Mouse (Mus musculus): ENCODE measurements around the gene Phactr1.

Gene Phactr1

DNA sequence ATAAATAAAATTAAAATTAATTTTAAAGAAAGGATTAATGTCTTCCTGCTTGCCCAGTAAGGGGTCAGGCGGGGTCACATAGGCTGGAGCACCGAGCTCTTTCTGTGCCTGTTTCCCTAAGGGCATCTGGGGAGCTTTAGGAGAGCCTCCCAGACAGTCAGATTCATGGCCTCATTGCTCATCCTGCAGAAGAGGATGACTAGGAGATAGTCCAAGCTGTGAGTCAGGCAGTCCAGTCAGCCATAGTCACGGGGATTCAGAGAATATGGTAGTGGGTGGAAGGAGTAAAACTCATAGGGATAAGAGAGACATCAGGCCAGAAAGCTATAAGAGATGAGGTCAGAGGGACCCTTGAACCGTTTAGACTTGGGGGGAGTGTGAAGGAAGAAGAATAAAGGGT, 362.3 kb downstream of the Phactr1 start:
- DNase-seq: no peak

DNA sequence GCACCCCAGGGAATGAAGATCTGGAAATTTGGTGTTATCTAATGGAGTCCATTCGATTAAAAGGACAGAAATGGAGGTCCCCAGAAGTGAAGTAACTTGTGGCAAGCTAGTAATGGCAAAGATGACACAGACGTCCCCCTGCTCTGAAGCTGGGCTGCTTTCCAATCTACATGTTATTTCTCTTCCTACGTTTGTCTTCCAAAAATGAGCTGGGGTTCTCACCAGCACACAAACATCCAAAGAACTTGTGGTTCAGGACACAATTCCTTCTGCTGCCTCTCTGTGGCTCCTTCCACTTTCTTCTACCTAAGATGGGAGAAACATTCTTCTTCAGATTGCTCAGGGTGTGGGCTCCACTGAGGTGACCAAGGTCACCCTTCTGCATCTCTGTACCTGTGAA, 368.1 kb downstream of the Phactr1 start:
- no peak for DNase-seq

DNA sequence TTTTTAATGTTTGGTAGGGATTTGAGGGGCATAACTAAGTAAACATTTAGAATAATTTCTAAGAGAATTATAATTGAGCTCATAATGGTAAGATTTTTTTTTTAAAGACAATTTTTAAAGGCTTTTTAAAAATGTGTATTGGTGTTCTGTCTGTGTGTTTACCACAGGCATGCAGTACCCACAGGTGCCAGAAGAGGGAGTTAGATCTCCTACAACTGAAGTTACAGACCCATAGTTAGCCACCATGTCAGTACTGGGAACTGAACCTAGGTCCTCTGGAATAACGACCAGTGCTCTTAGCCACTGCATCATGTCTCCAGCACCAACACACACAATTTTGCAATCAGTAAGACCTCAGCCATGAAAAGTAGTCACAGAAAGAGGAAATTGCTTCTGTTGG, 372.8 kb downstream of the Phactr1 start:
- peak in 1 of 2 experiments; percentile 7 for DNase-seq

DNA sequence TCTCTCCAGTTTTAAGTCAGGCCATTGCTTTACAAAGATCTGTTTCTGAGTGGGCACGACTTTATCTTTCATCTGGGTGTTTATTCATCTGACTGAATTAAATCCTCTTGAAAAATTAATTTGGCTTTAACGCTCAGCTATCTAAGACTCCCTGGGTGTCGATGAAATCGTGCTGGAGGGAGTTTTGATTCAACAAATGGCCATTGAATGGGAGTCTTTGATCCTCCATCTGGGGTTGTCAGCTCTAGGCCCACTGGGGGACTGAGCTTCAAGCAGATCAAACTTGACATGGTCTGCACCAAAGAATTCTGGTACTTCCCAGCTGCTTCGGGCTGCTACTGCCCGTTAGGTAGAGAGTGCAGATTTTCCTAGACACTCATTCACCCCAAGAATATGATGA, 374.7 kb downstream of the Phactr1 start:
- DNase-seq: no peak

DNA sequence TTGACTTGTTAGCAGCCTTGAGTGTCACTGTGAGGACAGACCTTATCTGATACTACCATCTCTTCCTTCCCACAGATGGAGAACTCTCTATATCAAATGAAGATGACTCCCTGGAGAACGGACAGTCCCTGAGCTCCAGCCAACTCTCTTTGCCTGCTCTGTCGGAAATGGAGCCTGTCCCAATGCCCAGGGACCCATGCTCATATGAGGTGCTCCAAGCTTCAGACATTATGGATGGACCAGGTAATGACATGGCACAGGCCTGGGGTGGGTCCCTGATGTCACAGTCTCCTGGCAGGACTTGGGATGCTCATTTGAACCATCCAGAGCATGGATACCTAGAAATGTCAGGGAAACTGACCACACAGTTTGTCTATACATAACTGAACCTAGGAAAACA, 376.7 kb downstream of the Phactr1 start:
- no peak for DNase-seq

DNA sequence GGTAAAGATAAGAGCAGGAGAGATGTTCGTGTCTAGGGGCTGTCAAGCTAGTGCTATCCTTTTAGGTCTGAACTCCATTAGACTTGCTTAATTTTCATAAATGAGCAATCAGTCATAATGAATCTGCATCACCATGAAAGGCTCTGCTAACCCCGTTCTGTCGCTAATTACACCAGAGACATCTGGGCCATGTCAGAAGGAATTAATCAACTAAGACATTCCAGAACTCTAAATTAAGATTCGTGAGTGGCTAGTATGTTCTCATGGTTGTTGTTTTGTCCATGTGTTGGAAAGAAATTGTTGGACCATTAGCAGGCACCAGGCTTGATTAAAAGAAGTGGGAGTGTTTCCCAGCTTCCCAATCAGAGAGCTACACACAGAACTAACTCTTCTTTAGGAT, 382.9 kb downstream of the Phactr1 start:
- no peak for DNase-seq

DNA sequence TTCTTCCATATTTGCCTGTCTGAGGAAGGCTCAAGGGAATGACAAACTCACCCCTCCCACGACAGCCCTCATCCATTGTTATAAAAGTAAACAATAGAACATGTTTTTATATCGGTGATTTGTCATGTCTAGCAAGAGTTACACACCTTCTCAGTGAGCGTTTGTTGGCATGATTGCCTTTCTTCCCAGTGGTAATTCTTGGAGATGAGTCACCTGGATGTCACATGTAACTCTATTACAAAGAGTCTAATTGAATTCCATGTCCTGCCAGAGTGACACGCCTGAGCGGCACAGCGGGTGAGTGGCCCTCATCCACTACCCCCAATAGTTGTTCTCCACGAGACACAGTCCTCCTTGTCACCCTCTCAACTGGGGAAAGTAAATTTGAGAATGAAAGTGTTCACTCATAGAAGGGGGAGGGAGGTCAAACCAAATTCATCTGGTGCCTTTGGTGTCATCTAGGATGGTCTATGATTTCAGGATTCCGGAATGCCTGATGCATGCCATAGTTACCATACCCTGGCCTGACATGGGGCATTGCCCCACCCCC, 388.4 kb downstream of the Phactr1 start:
- DNase-seq: no peak

DNA sequence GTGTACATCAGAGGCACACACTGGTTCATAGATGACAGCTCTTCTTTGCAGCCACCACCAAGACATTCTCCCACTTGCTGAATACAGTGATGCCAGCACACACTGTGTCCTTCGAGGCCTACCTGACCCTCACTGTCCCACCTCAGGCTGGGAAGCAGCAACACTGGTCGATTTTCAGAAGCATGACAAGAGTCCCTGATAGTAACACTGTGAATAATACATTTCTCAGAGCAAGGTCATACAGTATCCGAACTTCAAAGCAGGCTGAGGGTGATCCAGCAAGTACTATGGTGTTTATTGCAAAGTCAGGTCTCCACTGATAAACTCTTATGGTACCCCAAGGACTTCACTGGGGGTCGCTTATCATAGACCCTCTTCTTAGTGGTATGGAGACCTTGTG, 390.1 kb downstream of the Phactr1 start:
- DNase-seq: no peak

DNA sequence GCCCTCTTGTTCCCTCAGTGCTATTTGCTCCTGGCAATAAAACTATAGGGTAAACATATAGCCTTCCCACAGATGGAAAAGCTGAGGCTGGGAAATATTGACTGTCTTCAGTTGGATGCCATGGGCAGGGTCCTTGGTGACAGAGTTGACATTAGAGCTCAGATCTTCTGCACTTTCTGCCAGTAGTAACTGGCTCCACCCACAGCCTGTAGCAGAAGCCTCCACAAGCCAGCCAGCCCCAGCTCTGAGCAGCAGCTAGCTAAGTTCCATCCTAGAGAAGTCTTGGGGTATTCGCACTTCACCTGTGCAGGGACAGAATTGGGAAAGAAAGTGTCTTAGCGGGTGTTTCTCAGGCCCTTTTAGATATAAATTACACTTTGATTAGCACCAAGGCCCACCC, 390.5 kb downstream of the Phactr1 start:
- DNase-seq: no peak

DNA sequence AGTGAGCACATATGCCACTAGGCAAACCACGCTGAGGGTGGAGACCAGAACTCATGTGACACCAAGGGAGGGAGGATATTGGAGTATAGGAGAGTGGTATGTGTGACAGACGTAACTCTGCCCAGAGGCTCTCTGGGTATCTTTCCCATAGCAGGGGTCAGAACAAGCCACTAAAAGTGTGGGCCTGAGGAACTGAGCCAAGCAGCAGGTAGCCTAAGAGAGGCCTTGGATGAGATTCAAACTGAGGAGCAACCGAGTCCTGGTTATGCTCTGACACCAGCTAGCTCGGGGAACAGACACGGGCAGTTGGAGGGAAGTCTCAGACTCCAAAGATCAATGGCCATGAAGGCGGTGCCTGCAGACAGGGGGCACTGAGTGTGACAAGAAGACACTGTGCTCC, 395.0 kb downstream of the Phactr1 start:
- DNase-seq: no peak

DNA sequence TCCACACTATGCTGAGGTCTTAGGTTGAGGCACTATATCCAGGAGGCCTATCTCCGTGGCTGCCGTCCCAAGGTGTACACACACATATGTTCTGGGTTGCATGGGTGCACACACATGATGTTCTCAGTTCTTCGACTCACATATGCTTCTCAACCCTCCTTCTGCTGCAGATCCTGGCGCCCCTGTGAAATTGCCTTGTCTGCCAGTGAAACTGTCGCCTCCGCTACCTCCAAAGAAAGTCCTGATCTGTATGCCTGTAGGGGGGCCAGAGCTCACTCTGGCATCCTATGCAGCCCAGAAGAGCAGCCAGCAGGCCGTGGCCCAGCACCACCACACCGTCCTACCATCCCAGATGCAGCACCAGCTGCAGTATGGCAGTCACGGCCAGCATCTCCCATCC, 397.1 kb downstream of the Phactr1 start:
- DNase-seq: no peak

DNA sequence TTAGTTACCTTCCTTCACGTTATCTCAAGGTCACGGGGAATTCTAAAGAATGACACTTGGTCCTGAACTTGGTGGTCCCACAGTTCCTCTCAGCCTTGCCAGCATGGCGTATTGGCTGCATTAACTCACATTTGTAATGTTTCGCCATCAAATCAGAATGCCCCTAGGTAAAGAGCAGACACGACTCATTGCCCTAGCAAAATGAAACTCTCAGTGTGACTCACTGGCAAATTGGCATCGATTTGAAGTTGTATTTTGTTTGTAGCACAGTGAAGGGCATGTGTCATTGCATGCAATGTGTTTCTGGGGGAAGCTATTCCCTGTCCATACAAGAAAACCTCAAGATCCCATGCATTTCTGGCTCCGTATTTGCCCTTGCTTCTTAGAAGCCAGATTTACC, 404.8 kb downstream of the Phactr1 start:
- no peak for DNase-seq

DNA sequence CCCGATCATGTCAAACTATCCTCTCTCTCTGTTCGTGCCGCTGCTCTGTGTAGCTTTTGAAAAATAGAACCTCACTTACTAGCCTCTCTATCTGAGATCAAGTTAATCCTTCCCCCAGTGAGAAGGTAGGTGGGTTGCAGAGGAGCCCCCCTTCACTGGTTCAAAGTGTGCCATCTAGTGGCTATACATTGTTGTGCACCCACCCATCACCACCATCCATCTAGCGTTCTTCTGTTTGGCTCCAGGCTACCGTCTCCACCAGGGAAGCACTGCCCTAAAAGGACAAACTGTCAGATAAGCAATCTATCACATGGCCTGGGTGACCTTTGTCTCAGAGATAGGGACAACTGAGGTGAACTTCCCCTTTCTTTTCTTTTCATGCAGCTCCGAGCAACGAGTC, 413.9 kb downstream of the Phactr1 start:
- DNase-seq: peak; percentile 21 to 55

DNA sequence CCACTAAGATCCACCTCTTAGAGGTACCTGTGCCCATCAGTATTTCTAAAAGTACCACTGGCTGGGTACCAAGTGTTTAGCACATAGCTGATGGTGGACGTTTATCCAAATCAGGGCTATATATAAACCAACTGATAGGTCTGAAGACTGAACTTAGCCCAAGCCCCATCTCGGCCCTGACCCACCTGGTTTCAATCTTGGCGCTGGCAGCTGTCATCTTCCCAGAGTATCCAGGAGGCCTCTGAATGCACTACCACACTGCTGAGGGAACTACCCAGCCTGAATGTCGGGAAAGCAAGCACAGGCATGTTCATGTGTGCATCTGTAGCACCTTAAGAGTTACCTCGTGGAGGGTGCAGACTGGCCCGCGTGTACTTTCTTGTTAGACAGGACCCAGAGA, 422.5 kb downstream of the Phactr1 start:
- no peak for DNase-seq

DNA sequence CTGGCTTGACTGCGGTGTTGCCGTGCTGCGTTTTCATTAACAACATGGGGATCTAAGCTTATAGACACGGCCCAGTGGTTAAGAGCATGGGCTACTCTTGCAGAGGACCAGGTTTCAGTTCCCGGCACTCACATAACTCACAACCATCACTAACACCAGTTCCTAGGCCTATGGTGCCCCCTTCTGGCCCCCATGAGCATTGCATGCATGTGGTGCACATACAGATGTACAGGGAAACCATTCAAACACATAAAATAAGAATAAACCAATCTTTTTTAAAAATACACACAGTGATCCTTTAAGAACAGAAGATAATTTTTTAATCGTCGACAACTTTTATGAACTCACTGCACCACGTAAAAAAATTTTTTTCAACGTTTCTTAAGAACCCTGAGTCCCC, 424.1 kb downstream of the Phactr1 start:
- DNase-seq: no peak

DNA sequence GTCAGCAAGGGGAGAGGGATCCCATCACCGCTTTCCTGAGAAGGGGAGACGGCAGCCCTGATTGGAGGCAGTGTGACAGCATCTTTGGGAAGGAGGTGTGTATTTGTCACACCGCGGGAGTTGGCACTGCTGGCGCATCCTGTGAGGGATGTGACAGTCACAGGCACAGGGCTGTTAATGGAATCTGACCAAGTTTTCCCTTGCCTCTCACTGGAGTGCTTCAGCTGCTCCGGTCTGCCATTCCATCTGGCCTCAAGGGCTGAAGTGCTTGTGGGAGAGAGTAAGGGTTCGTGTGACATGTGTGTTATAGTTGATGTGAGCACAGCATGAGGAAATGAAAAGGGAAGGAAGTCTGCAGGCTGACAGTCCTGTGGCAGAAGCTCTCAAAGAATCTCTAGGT, 431.9 kb downstream of the Phactr1 start:
- no peak for DNase-seq

DNA sequence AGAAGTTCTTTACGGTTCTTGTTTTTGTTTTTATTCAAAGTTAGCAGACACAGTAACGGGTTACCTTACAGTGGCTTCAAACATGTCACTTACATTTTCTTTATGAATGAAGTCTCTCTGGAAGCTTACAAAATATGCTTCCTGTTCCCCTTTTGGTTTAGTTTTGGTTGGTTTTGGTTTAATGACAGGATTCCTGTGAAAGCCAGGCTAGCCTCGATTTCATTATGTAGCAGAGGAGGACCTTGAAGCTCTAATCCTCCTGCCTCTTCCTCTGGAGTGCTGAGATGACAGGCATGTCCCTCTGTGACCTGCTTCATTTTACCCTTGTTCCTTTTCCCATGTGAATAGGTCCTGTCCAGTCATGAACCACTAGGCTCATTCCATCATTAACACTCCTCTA, 432.3 kb downstream of the Phactr1 start:
- DNase-seq: no peak

DNA sequence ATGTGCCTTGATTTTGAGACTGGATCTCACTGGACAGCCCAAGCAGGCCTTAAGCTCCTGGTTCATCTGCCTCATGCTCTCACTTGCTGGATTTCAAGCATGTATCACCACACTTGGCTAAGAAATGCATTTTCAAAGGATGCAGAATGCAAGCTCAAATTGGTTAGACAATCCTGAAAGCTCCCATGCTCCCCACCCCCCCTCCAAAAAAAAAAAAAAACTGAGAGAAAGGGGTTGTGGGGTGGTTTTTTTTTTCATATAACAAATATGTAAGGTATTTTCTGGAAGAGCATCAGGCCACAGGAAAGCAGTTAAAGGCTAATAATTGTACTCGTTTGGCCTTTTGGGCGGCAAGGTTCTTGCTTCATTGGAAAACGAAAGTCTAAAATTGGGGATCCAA, 432.7 kb downstream of the Phactr1 start:
- no peak for DNase-seq

DNA sequence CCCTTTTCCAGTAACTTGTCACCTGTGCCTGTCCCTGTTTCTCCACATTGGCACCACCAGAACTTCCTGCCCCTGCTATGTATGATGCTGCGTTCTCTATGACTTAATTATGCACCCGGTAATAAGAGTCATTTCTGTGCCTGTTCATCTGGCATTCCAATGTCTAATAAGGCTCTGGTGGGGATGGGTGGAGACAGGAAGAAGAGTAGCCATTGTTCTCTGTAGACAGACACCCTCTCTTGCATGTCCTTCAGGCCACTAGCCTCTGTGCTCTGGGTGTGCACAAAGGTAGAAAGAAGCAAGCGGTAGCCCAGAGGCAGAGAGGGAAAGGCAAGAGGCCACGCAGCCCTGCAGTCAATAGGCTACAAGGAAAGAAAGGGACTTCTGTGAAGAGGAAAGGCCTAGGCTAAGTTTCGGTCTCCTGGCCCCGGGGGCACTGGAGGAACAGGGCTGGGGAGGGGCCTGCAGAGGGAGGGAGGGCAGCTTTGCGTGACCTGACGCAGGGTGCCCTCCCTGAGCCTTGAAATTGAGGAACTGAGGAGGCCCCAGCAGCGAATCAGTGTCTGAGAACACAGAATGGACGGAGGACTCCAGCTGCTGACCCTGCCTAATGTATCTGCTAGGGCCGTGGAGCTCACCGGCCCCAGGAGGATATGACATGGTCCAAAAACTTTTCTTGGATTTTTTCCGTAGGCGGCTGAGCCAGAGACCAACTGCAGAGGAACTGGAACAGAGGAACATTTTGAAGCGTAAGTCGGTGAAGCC, 442.1 kb downstream of the Phactr1 start:
- no peak for DNase-seq

DNA sequence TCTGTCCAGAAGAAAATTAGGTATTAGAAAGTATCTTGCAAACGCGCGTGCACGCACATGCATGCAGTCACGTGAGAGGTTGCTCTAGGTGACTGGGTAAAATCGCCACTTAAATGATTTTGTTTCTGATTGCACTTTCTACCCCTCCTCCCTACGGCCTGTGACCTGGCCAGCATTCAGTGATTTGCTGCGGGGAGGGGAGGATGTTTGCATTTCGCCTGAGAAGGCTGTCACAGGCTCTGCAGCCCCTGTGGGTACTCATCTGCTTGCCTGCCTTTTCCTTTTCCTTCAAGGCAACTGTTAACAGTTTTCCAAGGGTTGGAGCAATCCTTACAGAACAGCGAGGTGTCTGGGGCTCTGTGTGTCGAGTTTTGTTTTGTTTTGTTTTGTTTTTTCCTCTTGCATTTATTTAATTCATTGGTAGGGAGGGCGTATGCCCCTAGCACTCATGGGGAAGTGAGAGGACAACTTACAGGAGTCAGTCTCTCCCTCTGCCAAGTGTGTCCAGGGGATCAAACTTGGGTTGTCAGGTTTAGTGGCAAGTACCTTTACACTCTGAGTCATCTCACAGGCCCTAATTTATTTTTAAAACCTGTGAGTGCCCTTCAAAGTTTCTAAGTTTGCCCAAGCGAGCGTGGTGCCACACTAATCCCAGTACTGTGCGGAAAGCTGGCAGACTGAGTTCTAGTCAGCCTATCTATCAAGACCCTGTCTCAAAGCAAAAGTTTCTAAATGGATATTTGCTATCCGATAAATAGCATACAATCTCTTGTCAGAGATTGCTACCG, 443.7 kb downstream of the Phactr1 start:
- DNase-seq: no peak

DNA sequence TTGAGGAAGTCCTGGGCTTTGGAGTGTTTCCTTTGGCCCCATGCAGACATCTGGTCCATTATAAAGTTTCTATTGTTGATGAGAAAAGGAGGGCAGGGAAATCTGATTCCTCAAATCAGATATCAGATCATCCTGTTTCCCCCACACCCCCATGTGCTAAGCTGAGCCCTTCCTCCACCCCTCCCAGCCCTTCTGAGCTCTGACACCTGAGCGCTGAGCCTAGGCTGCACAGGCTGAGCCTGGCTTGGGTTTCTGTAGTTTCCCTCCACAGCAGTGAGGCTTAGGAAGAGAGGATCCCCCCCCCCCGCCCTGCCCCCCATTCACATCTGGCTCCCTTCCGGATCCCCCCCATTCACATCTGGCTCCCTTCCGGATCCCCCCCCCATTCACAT, 444.3 kb downstream of the Phactr1 start:
- DNase-seq: no peak

DNA sequence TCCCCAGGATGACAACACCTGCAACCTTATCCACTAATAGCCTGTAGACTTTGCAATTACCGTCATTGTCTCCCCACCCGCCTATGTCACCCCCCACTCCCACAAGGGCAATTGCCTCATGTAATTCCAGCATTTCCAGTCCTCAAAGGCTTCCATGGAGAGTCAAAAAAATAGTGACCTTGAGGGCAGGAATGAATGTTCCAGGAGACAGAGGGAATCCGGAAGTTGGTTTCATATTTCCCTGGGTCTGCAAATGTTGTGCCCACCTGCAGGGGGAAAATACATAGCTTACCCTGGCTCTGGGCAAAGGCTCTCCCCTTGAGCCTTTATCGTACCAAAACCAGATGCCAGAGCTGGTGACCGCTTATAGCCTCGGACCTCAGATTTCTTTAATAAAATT, 449.7 kb downstream of the Phactr1 start:
- DNase-seq: no peak

DNA sequence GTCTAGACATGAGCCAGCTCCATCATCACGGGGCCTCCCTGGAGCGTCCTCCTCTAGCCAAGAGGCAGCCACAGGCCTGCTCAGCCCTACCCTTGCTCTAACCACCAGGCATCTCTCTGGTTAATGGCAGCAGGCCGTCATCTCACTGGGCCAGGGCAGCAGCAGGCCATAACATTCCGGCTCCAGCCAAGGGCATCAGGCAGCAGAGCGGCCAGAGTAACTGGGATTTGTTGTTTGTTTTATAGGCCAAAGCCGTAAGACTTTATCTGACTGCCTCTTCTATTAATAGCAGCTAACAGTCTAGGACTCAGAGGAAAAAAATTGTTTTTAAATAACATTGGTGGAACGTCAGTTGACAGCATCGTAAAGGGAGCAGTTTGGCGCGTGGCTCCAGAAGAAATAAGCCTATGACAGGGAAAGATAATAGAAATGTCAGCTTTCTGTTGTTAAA, 451.3 kb downstream of the Phactr1 start:
- DNase-seq: peak; percentile 27 to 37

DNA sequence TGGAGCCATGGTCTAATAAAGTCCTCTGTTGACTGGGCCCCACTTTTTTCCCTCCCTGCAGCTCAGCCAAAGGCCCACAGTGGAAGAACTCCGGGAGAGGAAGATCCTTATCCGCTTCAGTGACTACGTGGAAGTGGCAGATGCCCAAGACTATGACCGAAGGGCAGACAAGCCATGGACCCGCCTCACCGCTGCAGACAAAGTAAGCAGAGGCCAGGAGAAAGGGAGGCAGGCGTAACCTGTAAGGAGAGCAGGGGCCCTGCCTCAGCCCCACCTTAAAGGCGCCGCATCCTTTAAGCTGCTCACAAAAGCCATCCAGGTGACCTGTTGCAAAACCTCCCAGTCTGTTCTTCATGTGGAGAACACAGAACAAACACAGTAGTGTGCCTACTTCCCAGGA, 452.4 kb downstream of the Phactr1 start:
- DNase-seq: peak; percentile 52 to 75
